Mouse (Mus musculus): Measurements from ENCODE around the gene Ppp1r12c.

Gene Ppp1r12c

GRCm38 (mm10) chr7:4492284-4493224 lies 8.9 kb downstream of the Ppp1r12c start:
- no peak for DNase-seq (ENCODE audit: low read depth, low spot score)

- no peak for DNase-seq (ENCODE audit: low read depth, low spot score)
Measured at GRCm38 (mm10) chr7:4491308-4491707, 10.2 kb downstream of the Ppp1r12c start.

GRCm38 (mm10) chr7:4482281-4482680 lies 19.2 kb downstream of the Ppp1r12c start:
- no peak for DNase-seq (ENCODE audit: low read depth, low spot score)

- DNase-seq (ENCODE audit: low read depth, low spot score), result peak; percentile 44
Measured at GRCm38 (mm10) chr7:4479674-4480073, 21.8 kb downstream of the Ppp1r12c start.

- DNase-seq (ENCODE audit: low read depth, low spot score), result no peak
Measured at GRCm38 (mm10) chr7:4478796-4479291, 22.6 kb downstream of the Ppp1r12c start.

GRCm38 (mm10) chr7:4478021-4478795 lies 23.3 kb downstream of the Ppp1r12c start:
- peak; percentile 22 for DNase-seq (ENCODE audit: low read depth, low spot score)

GRCm38 (mm10) chr7:4473940-4474339 lies 27.5 kb downstream of the Ppp1r12c start:
- DNase-seq (ENCODE audit: low read depth, low spot score), result no peak

GRCm38 (mm10) chr7:4471179-4471555 lies 30.3 kb downstream of the Ppp1r12c start:
- peak; percentile 53 for DNase-seq (ENCODE audit: low read depth, low spot score)

GRCm38 (mm10) chr7:4470275-4471178 lies 31.0 kb downstream of the Ppp1r12c start:
- DNase-seq (ENCODE audit: low read depth, low spot score), result no peak

- DNase-seq (ENCODE audit: low read depth, low spot score), result no peak
Measured at GRCm38 (mm10) chr7:4467801-4468200, 33.7 kb downstream of the Ppp1r12c start.

GRCm38 (mm10) chr7:4464194-4464824 lies 37.2 kb downstream of the Ppp1r12c start:
- DNase-seq (ENCODE audit: low read depth, low spot score), result no peak

- no peak for DNase-seq (ENCODE audit: low read depth, low spot score)
Measured at GRCm38 (mm10) chr7:4460576-4461434, 40.7 kb downstream of the Ppp1r12c start, which contains the start of gene Eps8l1. Gene Eps8l1 (plus strand): TSS chr7:4460674.

- no peak for DNase-seq (ENCODE audit: low read depth, low spot score)
Measured at GRCm38 (mm10) chr7:4452644-4453043, 48.8 kb downstream of the Ppp1r12c start.

- no peak for DNase-seq (ENCODE audit: low read depth, low spot score)
Measured at GRCm38 (mm10) chr7:4449211-4449610, 52.3 kb downstream of the Ppp1r12c start.

GRCm38 (mm10) chr7:4448439-4448838 lies 53.0 kb downstream of the Ppp1r12c start:
- DNase-seq (ENCODE audit: low read depth, low spot score), result no peak

GRCm38 (mm10) chr7:4447138-4447537 lies 54.3 kb downstream of the Ppp1r12c start:
- no peak for DNase-seq (ENCODE audit: low read depth, low spot score)

GRCm38 (mm10) chr7:4445216-4445791 lies 56.2 kb downstream of the Ppp1r12c start, which contains the start of gene Rdh13:
Gene Rdh13 (minus strand): TSS chr7:4445649.
- peak; percentile 94 for DNase-seq (ENCODE audit: low read depth, low spot score)

GRCm38 (mm10) chr7:4440549-4440948 lies 60.9 kb downstream of the Ppp1r12c start:
- peak; percentile 85 for DNase-seq (ENCODE audit: low read depth, low spot score)

- DNase-seq (ENCODE audit: low read depth, low spot score), result no peak
Measured at GRCm38 (mm10) chr7:4437721-4438120, 63.8 kb downstream of the Ppp1r12c start.

Data from 3T3-L1 (cell line).